Mouse (Mus musculus) left cerebral cortex, postnatal 10 days (tissue): Measurements from ENCODE around the gene Inpp5a. TPM values are rescaled to one million over a fixed set of nuclear protein-coding genes. Genes with fewer than 3 reads are reported as not detected.
A peak's percentile ranks its signal among the peaks of the same experiment; 100 is the strongest.

Experiments used
- DNase-seq, 2 experiments: peaks; one replicate each; pipeline ENCODE4 v3.0.0; 2021 to 2022; ENCODE audit warnings: low spot score in 2 of 2, mixed read lengths in 1 of 2; ENCODE audit errors: extremely low spot score in 1 of 2
- intact Hi-C: fragments of 180-260 bp; cut with DNase I; formaldehyde crosslinking; loops from one replicate; pipeline ENCODE4 v1.15.1; 2025
- total RNA-seq, 2 experiments: library from RNA; stranded (reverse); gene quantifications; 2 replicates each; pipeline ENCODE4 v1.2.3; 2021

Gene Inpp5a
- total RNA-seq, 2 experiments from 2014 or later: 43.3 to 44.4 TPM

DNA sequence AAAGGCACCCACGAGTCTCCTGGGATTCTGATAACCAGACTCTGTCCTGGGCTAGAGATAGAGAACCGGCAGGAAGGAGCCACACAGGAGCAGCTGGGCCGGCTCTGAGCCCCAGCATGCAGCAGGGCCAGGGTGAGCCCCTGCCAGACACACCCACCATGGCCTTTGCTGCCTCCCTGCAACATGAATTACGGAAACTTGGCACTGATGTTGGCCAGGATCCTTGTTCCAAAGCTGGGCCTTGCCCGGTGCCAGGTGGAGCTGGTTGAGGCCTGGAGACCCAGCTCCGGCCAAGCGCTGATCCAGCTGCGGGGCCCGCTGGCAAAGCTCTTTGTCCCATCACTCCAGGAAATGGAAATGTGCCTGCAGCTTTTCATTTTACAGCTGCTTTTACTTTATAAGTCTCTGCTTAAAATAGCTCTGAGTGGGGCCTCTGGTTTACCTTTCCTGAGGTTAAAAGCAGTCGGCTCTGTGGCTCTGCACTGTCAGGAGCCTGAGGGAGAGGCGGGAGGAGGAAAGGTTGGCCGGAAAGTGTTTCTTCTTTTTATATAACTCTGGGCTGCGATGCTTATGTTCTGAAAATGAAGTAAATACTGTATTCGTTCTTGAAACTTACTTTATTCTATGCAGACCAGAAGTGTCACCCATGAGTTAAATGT lies 20.1 kb upstream of the Inpp5a start:
- peak; percentile 40 to 64 for DNase-seq

DNA sequence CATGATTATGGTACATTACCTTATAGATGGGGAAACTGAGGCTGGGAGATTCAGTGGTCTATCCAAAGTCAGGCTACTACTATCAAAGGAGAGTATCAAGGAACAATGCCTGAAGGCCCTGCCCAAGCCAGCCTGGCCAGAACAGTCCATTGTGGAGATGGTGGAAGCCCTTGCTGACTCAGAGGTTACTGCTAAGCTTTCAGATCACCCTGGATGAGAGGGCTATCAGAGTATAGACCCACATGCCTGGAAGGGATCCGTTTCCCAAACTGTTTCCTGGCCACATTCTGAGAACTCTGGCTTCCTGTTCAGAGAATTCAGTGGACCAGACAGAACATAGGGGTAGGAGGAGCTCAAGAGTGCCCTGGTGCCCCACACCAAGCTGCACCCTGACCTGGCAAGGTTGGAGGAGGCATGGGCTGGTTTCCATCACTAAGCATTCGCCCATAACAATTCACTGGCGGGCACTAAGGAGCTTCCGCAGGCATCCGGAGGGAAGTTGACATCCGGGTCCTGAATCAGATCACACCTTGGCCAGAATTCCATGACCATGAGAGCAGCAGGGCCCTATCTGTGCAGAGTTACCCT lies 19.3 kb upstream of the Inpp5a start:
- intact Hi-C loops: no loop called here
- DNase-seq: no peak

More for the DNA sequence above, 20.1 kb upstream of the Inpp5a start:
- intact Hi-C loops: no loop called here

DNA sequence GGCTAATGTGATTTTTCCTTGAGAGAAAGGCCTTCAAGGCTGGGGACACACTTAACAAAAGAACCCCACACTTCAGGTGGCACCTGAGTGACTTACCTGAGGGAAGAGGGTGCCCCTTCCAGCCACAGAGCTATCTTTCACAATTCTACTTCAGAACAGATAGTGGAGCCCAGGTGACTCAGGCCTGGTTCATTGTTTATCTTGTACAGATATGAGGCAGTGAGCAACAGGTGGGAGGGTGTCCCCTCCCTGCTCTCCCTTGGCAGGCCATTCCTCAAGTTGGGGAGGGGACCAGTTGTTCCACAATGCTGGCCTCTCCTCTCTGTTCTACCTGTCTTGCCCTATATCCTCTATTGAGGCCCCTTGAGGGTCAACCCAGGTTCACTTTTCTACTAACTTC lies 17.5 kb upstream of the Inpp5a start:
- intact Hi-C loops: no loop called here

DNA sequence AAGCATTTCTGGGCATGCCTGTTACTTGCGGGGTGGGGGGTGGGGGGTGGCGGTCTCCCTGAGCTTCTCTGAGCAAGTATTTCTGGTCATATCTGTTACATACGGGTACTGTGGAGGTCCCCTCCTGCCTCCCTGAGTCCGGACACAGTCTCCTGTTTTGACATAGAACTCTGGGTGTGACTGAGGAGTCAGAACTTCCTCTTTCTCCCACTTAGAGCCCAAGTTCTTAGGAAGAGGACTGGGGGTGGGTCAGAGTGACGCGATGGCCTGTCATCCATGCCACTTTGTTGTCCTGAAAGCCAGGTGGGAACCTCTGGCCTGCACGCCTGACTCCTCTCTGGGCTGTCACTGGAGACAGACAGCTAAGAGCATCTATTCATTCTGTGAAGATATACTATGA lies 11.5 kb upstream of the Inpp5a start:
- intact Hi-C loops: no loop called here
- DNase-seq: no peak

More for the DNA sequence above, 17.5 kb upstream of the Inpp5a start:
- no peak for DNase-seq

DNA sequence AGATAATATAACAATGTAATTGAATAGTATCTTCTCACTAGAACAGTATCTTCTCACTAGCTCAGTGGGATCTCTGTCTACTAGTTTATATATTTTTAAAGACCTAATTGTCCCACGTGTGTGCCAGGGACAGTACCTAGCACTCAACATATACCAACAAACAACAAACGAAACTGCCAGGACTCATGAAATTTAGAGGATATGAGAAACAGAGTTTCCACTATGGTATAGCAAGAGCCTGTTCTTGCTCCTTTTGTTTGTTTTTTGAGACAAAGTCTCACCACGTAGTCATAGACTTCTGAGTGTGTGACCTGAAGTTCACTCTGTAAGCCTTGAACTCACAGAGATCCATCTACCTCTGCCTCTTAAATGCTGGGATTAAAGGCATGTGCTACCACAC lies 10.6 kb upstream of the Inpp5a start:
- DNase-seq: no peak
- intact Hi-C loops: no loop called here

DNA sequence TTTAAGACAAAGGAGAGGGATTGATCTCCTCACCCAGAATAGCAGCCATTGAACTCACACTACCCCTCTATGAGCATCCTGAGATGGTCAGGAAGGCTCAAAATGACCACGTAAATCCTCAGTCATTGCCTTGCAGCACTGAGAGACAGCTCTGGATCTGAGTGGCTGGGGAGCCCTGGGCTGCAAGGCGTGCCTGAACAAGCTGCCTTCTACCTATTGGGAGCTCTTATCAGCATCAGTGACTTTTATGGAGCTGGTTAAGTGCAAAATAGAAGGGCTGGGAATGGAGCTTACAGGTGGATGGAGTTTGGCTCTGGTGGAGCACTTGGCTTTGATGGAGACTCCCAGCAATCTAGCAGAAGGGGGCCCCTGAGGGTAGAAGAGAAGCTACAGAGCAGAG lies 9.2 kb upstream of the Inpp5a start:
- intact Hi-C loops: no loop called here
- DNase-seq: no peak

DNA sequence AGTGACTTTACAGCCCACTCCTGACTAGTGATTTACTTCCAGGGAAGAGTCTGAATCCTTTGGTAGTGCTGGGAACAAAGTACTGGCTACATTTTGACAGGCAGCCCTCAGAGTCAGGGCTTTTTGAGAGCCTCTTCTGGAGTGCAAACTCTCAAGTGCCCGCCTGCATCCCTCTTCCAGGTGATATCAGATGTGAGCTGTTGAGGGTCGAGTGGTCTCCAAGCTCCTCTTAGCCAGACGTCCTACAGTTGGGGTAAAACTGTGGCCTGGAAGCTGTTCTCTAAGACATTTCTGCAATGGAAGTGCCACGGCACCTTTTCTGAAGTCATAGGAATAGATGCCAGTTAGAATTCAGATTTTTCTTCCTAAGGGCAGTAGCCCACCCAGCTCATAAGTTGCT lies 8.7 kb upstream of the Inpp5a start:
- intact Hi-C loops: no loop called here
- DNase-seq: no peak

DNA sequence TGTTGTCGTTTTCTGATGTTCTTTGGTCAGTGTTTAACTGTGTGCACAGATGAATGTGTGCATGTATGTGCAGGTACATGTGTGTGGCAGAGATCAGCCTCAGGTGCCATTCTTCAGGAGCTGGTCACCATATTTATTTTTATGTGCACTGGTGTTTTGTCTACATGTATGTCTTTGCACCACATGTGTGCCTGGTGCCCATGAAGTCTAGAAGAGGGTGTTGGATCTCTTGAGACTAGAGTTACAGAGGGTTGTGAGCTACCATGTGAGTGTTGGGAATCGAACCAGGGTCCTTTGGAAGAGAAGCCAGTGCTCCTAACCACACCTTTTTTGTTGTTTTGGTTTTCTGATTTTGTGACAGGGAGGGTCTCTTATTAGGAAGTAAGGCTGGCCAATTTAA lies 7.0 kb upstream of the Inpp5a start:
- intact Hi-C loops: no loop called here

DNA sequence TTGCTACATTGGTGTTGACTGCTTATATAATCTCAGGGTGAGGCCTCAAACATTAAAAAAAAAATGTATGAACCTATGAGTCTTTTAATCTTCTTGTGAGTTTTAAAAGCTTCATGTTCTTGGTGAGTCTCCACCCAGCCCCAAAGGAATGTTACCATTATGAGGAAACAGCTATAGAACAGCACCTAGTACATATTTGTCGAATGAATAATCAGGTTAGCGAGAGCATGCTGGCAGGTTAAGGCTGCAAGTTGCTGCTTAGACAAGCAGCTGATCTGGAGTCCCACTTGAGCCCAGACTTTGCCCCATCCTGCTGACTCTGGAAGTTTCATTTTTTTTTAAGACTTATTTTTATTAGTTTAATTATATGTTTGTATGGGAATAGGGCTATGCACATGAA lies 6.1 kb upstream of the Inpp5a start:
- no peak for DNase-seq
- intact Hi-C loops: no loop called here

More for the DNA sequence above, 7.0 kb upstream of the Inpp5a start:
- no peak for DNase-seq

DNA sequence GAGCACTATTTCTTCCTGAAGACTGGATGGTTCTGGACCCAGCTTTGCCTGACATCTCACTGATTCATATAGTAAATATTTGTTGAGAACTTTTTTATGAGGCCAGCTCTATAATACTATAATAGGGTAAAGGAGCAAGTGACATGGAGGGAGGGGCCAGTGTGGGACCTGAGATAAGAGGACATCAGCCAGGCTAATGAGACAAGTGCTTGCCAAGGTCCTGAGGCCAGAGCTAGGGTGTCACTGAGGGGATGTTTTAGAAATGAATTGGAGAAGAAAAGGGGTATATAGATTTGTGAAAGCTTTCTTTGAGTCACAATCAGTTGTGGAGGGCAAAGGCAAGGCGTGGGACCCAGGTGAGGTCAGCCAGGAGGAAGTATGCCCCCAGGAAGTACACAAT lies 4.4 kb upstream of the Inpp5a start:
- intact Hi-C loops: no loop called here
- no peak for DNase-seq

DNA sequence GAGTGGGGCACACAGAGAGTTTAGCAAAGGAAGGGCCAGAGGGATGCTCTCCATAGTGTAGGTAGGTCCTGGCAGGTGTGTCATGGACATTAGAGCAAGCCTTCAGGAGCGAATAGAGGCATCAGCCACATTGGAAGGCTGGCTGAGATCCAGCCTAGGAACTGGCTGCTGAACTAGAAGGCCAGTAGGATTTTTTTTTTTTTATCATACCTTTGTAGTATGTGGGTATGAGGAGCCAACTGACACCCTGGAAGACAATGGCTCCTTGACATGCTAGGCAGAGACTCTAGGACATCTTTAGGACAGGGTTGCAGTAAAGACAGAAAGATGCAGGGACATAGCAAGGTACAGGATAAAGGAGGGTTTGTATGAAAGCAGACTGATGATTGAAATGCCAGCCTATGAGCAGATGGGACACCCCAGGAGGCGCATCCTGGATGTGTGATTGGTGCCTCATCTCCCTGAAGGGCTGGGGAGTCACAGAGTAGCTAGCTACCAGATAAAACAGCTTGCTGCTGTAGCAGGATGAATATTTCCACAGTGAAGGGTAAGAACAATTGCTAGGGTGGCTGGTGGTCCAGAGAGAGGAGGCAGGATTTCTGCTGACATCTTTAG lies 3.9 kb upstream of the Inpp5a start:
- intact Hi-C loops: loop anchor here (5.0 kb wide), 1 partner anchor 83 kb away; no protein-coding TSS in a partner anchor
- DNase-seq: no peak

DNA sequence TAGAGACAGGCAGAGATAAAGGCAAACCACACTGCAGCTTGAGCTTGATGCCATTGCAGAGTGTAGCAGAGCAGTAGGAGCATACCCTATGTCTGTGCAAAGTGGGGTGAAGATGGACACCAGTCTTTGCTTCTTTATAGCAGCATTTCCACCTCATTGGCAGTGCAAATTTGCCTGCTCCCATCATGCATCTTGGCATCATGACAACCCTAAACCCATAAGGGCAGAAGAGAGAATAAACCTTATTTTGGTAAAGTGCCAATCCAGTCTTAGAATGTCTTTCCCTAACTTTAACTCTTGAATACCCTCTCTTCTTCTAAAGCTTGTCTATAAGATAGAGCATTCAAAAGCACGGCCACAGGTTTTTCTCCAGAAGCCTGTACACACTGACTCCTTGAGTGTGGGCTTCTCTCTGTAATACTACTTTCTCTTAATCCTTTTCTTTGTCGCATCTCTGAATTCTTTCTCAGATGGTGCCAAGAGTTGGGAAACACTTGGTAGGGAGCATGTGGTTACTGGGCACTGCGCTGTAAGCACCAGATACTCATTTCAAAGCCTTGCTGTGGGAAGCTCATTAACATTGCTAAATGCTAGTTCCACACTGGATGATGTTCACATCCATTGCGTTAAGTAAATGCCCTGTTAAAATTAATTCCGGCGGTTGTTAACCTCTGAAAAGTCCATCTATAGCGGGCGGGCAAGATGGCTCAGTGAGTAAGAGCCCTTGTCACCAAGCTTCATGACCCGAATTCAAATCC lies 1.8 kb upstream of the Inpp5a start:
- no peak for DNase-seq
- intact Hi-C loops: loop anchor here (5.0 kb wide), 1 partner anchor 85 kb away; no protein-coding TSS in a partner anchor

DNA sequence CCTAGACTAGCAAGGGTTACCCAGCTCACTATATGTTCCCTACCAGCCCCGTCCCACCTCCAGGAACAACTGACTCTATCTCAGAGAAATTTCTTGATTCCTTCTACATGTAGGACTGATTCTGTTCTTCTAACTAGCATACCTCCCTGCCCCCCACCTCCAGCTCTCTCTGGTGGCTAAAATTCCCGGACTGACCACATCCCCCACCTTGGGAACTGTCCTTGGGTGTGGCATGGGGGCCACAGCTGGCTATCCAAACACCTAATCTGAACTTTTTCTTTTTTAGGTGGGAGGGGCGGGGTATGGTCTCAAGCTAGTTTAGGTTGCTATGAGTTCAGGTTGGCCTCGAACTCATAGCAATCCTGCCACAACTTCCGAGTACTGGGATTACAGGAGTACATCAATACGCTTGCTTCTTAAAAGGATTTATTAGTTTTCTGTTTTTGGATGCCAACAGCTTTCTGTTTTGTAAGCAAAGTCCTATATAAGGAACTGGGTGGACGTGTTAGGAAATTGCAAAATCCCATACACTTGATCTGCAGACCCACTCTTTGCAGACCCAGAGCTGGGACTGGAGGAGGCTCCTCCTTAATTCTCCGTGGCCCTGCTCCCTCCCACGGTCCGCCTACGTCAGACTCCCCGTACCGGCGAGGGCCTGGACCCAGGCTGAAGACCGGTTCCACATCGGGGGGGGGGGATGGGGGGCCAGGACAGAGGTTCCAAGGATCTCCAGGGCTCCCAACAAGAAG lies 814 bp upstream of the Inpp5a start:
- DNase-seq: no peak
- intact Hi-C loops: loop anchor here (5.0 kb wide), 1 partner anchor 86 kb away; no protein-coding TSS in a partner anchor

DNA sequence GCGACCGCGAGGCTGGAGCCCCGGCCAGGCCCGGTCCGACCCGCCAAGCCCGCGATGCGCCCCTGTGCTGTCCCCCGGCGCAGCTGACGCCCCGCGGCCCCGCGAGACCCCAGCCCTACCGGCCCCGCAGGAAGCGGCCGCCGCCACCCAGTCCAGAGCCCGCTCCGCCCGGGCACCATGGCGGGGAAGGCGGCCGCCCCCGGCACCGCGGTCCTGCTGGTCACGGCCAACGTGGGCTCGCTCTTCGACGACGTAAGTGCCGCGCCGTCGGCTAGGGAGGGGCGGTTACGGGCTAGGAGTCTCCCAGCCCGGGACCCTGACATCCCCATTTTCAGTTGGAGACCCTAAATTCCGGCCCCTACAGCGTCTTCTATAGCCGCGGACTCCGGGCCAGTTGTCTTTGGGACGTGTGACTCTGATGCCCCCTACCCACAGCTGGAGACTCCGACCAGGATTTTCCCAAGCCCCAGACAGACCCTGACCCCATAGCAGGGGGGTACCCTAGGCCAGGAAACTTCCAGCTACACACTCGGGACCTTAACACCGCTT lies 378 bp downstream of the Inpp5a start:
- no peak for DNase-seq
- intact Hi-C loops: loop anchor here (5.0 kb wide), 1 partner anchor 87 kb away; no protein-coding TSS in a partner anchor

DNA sequence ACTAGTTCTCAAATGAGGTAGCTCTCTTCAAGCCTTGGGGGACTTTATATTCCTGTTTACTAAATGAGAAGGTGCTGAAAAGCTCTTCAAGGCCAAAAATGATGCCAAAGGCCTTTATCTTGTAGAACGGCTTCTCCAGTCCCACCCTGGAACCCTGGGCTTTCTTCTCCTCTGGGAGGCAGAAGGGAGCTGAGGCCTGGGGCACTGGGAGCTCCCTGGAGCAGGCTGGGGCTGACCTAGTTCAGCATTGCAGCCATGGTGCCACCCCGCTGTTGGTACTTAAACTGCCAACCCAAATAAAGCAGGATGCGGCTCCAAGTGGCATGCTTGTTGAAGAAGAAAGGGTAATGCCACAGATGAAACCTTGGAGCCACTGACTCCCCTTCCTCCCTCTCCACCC lies 1.5 kb downstream of the Inpp5a start:
- no peak for DNase-seq
- intact Hi-C loops: no loop called here

DNA sequence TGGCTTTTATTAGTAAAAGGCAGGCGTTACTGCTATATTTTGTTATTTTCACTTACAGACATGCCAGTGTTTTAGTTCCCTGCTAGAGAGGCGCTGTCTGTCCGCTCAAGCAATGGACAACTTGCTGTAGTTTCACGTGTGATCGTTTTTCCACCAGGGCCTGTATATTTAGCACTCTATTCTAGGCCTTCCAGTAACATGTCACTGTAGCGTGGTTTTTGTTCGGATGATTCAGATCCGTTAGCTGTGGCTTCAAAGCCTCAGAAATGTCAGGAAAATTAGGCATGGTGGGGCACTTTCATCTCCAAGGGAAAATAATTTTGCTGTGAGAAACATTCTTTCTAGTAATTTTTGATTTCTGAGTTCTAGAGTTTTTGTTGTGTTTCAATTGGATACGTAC lies 2.0 kb downstream of the Inpp5a start:
- intact Hi-C loops: no loop called here
- DNase-seq: no peak

DNA sequence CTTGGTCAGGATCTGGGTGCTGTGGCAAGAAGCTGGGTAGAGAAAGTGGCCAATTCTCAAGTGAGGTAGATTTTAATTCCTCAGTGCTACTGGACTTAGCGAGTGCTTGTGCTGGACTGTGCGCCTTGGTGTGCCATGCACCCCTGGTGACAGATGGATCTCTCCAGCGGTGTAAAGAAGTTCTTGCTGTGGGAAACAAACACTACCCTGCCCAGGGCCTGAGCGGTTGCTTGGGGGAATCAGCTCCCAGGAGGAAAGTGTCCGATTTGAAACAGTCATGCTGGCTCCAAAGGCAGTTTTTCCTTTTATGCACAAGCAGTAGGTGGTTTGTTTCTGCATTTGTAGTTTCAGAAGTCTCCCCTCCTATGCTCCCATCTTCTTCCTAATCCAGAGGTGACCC lies 2.8 kb downstream of the Inpp5a start:
- intact Hi-C loops: no loop called here
- DNase-seq: no peak

DNA sequence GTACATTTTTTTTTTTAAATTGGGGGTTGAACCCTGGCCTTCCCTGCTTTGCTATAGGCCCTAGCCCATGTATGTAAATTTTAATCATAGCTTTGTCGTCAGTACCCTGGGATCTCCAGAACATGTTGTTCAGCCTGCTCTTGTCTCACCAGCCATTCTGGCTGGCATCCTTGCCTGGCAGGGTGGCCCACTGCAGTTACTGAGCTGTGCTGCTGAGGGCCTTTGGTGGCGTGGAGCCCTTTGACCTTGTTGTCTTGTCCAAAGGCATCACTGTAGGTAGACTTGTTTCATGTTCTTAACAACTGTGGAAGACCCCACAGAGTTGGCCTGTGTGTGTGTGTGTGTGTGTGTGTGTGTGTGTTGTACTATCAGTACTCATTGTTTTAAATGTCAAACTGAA lies 3.2 kb downstream of the Inpp5a start:
- intact Hi-C loops: no loop called here
- DNase-seq: no peak
